Mouse (Mus musculus) spleen, postnatal 4 days (tissue): ENCODE data around the gene Vmn1r62.
"Not testable (repeated sequence)": the region's sequence is repeated elsewhere in the genome, so short reads cannot be mapped to it uniquely, and the experiment has no call there.

Experiments used
- DNase-seq, 2 experiments: peaks; one replicate each; pipeline ENCODE4 v3.0.0; 2022; ENCODE audit warnings: low spot score in 2 of 2

Vmn1r62 gene

DNA sequence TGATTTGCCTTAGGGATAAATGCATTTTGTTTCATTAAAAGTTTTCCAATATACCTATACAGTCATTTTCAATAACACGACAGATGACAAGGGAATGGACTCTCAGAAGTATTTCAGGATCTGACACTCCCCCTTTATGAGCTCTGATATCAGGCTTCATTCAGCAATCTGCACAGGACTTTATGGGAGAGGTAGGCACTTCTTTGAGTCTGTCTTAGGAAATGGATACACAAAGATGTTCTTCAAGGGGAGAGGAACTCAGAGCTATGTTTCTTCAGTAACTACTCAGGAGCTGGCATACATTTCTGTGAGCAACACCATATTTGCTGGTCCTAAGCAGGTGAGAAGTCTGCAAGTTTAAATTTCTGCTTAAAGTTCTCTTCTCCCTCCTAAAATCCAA is at the start of gene Vmn1r62:
TSS of gene Vmn1r62 (plus strand) at position 301 of the 400 bp plus-strand sequence.
- DNase-seq = not testable (repeated sequence)
